Mouse (Mus musculus) CD4-positive naive resting alpha-beta T cell, adult 76 days (primary cell): Measurements from ENCODE around the gene Ube2q1. TPM values are rescaled to one million over a fixed set of nuclear protein-coding genes. Genes with fewer than 3 reads are reported as not detected.

Source experiments
- total RNA-seq: library from RNA; stranded (reverse); gene quantifications from one replicate; pipeline ENCODE4 v1.2.4, GENCODE M21; 2023

Ube2q1 gene
- total RNA-seq, result 74.9 TPM

GRCm38 (mm10) chr3:89772968-89773709 lies at the start of gene Ube2q1:
TSS of gene Ube2q1 (plus strand) at chr3:89773616.

GRCm38 (mm10) chr3:89764119-89764724 lies 9.2 kb upstream of the Ube2q1 start, which contains the start of gene Chrnb2:
TSS of gene Chrnb2 (minus strand) at chr3:89764632.

GRCm38 (mm10) chr3:89830815-89831591 lies 57.6 kb downstream of the Ube2q1 start, which contains the start of gene She:
TSS of gene She (plus strand) at chr3:89831370.

Other genes with a start within 250 kb of the Ube2q1 start
- 140 TPM for gene Adar, start 58.6 kb upstream of the Ube2q1 start, total RNA-seq
- 3.0 TPM for gene Chrnb2, start 9.0 kb upstream of the Ube2q1 start, total RNA-seq
- 1.3 TPM for gene She, start 57.8 kb downstream of the Ube2q1 start, total RNA-seq
- gene Il6ra, start 139.6 kb downstream of the Ube2q1 start, total RNA-seq, result 147 TPM
- gene Atp8b2, start 189.9 kb downstream of the Ube2q1 start, total RNA-seq, result 109 TPM
- 58.9 TPM for gene Hax1, start 225.2 kb downstream of the Ube2q1 start, total RNA-seq